Mouse (Mus musculus) ES-Bruce4 (cell line): ENCODE measurements around the gene Scrn3. TPM values are rescaled to one million over a fixed set of nuclear protein-coding genes. Genes with fewer than 3 reads are reported as not detected.

Experiments used
- H3K27ac ChIP-seq: 2 replicates; pipeline ENCODE4 v1.5.1; 2012; ENCODE audit warnings: low read length, inconsistent platforms; ENCODE audit not compliant: insufficient read depth
- H3K27me3 ChIP-seq: 2 replicates; pipeline ENCODE4 v1.6.1; 2012; ENCODE audit warnings: mild to moderate bottlenecking, low read length, inconsistent platforms; ENCODE audit not compliant: control insufficient read depth, poor library complexity, insufficient read depth, severe bottlenecking
- H3K36me3 ChIP-seq: 2 replicates; pipeline ENCODE4 v1.6.1; 2012; ENCODE audit warnings: inconsistent platforms, mild to moderate bottlenecking, low read length, moderate library complexity; ENCODE audit not compliant: control insufficient read depth, poor library complexity, insufficient read depth, severe bottlenecking
- H3K4me1 ChIP-seq: one replicate; pipeline ENCODE4 v1.8.1; 2011; ENCODE audit warnings: low read length; ENCODE audit not compliant: control insufficient read depth, insufficient read depth
- H3K4me3 ChIP-seq: 2 replicates; pipeline ENCODE4 v1.5.1; 2011; ENCODE audit warnings: low read depth, mild to moderate bottlenecking, low read length
- H3K9ac ChIP-seq: 2 replicates; pipeline ENCODE4 v1.6.1; 2012; ENCODE audit warnings: low read depth, mild to moderate bottlenecking, inconsistent platforms; ENCODE audit not compliant: poor library complexity, severe bottlenecking
- H3K9me3 ChIP-seq: replicated peaks from 2 replicates; pipeline ENCODE4 v1.6.1; 2012; ENCODE audit warnings: mild to moderate bottlenecking, low read length, inconsistent platforms; ENCODE audit not compliant: control insufficient read depth, poor library complexity, insufficient read depth, severe bottlenecking
- CTCF ChIP-seq: IDR thresholded peaks from one replicate; pipeline ENCODE4 v1.8.1; 2011; ENCODE audit warnings: low read depth, low read length
- EP300 ChIP-seq: IDR thresholded peaks from 2 replicates; pipeline ENCODE4 v1.6.1; 2011; ENCODE audit warnings: low read depth, low read length; ENCODE audit not compliant: insufficient read depth
- POLR2A ChIP-seq: IDR thresholded peaks from one replicate; pipeline ENCODE4 v1.8.1; 2011; ENCODE audit warnings: low read length; ENCODE audit not compliant: insufficient read depth
- polyA plus RNA-seq: library from polyadenylated mRNA; stranded (reverse); fragments of >200 nt; gene quantifications from 2 replicates; pipeline ENCODE4 v1.2.4, GENCODE M21; 2011; ENCODE audit warnings: low read depth; ENCODE audit not compliant: missing spikeins, insufficient read depth, insufficient read length

The Scrn3 gene
- polyA plus RNA-seq, 1 experiment: 33.5 TPM

DNA sequence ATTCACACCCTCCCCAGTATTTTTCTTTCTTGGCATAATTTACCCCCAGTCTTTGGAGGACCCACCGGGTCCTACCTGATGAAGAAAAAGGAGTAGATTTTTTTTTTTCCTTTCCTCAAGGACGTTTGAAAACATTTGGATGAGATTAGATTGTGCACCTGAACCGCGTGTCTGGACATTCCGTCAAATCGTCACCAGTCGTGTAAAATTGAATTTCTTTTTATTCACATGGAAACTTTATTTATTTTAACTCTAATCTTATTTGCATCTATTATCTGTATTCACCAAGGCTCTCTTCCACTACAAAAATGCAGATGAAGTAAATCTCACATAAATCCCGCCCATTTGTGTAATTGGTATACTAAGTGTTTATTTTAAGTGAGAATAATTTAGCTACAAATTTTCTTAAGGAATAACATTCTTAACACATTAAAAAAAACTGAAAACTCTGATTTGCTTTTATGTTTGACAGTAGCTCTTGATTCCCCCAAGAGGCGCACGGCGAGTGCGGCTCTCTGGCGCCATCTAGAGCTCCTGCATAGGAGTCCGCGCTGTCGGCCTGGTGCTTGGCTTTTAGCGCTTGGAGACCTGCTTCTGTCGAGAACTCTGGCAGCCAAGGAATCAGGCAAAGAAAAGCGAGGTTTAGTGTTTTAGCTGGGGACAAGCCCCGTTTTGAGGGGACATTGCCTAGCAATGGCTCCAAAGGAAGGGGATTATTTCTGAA, 34.1 kb upstream of the Scrn3 start:
- Histone ChIP-seq H3K36me3 (no peaks in the 10 kb centered on the region), H3K4me3 (peak overlapping the region; percentile 45; the same call in 1 of the 2 replicates), H3K4me1 (no peaks in the 10 kb centered on the region), H3K9ac (no peak overlapping the region), H3K27me3 (peaks cover 32% of the 10 kb centered on the region), H3K9me3 (no peaks in the 10 kb centered on the region), H3K27ac (no peak overlapping the region)
- TF ChIP-seq EP300: no peak
- TF ChIP-seq CTCF: peak; percentile 91
- no peak for TF ChIP-seq POLR2A

DNA sequence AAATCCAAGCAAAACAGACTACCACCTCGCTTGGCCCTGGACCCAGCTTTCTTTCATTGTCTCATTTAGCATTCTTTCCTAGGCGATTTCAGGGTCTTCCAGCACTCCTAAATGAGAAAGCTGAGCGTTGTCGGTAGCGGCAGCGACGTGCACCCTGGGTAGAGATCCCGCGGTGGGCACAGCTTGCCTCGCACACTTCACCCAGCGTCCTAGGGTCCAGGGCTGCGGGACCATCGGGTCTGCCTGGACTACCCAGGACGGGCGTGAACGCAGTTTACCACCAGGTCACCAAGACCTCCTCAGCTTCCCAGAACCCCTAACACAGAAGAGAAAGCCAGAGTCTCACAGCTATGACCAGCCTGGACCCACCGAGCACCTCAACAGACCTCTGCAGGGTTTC, 33.5 kb upstream of the Scrn3 start:
- Histone ChIP-seq H3K27ac (no peak overlapping the region), H3K27me3 (peaks cover 26% of the 10 kb centered on the region), H3K4me1 (no peaks in the 10 kb centered on the region), H3K9ac (no peak overlapping the region), H3K9me3 (no peaks in the 10 kb centered on the region), H3K4me3 (peak overlapping the region; percentile 45), H3K36me3 (no peaks in the 10 kb centered on the region)
- TF ChIP-seq POLR2A (no peak), EP300 (no peak), CTCF (no peak)

DNA sequence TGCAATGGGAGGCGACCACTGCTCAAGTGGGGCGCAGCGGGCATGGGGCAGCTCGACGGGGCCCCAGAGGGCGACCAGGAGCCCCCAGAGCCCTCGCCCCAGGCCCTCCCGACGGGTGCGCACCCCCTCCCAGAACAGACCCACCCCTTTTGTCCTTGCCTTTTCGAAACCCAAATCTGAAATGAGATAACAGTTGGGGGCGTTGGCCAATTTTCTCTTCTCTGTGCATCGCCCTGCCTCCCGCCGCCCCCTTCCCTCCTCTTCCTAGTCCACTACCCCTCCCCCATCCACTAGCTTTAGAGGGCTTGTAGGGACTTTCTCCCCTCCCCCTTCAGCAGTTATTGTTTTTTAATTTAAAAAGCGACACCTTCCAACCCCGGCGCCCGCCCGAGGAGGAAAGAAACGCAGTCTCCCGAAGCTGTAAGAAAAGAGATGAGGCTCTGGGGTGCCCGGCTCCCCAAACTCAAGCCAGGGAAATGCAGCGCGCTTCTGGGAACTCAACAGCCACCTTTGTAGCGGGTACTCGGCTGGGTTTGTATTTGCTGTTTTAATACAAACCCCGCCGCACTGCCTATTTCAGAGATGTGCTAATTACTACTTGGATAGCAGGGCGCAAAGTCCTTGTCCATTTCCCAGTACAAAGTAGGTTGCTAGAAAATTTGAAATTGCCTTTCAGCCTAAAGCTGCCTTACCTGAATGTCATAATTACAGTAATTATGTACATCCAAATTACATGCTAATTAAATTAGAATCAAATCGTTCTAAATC, 32.9 kb upstream of the Scrn3 start:
- Histone ChIP-seq H3K27ac (no peak overlapping the region), H3K27me3 (peaks cover 25% of the 10 kb centered on the region)

DNA sequence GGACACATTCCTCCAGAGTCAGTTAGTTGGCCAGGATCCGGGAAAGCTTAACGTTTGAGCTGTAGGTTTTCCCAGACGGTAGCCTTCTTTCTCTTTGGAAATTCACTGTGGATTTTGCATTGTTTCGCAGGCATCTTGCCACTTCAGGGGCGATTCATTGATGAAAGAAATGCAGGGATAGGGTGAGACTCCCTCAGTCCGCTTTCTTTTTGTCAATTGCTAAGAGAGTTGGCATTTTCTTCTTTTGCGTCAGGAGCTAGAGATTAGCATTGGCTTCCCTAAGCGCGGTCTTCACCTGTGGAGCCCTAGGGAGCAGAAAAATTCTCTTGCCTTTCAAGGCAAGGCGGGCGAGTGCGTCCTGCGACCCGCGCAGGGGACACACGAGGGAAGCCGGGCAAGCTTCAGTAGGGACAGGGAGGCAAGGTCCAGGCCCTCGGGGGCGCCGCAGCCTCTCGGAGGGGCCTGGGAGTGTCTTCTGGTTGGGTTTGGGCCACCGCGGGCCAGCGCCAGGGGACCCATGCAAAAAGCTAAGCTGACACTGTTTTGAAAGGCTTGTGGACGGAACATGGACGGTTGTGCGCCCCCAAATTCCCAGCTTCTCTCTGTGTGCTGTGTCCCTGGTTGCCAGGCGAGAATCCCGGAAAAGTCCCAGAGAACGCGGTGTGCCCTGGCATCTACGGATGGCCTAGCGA, 31.9 kb upstream of the Scrn3 start:
- H3K9me3 ChIP-seq: no peaks in the 10 kb centered on the region
- H3K36me3 ChIP-seq: no peaks in the 10 kb centered on the region
- H3K27ac ChIP-seq: no peak overlapping the region
- peak overlapping the region; percentile 22 for H3K4me3 ChIP-seq
- H3K27me3 ChIP-seq: peaks cover 25% of the 10 kb centered on the region
- H3K4me1 ChIP-seq: no peaks in the 10 kb centered on the region
- H3K9ac ChIP-seq: peak overlapping the region; percentile 16; the same call in 1 of the 2 replicates
- no peak for TF ChIP-seq POLR2A

More for the DNA sequence above, 32.9 kb upstream of the Scrn3 start:
- no peaks in the 10 kb centered on the region for H3K36me3 ChIP-seq
- peak overlapping the region; percentile 45 for H3K4me3 ChIP-seq
- H3K9me3 ChIP-seq: no peaks in the 10 kb centered on the region
- no peak overlapping the region for H3K9ac ChIP-seq
- H3K4me1 ChIP-seq: no peaks in the 10 kb centered on the region
- TF ChIP-seq POLR2A (no peak), EP300 (no peak), CTCF (no peak)

DNA sequence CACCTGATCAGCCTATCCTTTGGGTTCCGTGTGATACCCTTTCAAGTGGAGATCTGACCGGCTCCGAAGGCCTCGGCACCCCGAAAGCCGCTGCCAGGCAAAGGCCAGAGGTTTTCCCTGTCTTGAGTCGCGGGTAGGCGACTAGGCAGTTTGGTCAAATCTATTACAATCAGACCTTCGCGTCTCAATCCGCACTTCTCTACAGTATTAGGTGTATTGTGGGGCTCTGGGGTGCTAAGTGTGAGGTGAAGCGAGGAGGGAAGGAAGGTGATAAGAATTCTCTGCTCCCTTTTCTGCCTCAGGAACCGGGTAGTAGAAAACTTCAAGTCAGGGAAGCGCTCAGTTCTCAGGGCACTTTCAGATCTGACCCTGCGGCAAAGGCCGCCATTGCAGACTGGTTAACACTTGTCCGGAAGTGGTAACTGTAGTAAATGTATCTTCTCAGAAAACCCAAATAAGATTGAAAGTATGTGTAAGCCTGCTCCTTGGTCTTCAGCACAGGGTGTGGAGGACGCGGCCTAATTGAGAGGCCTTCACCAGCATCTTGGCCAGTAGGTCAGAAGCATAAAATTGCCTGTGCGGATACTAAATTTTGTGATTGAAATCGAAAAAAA, 31.2 kb upstream of the Scrn3 start:
- Histone ChIP-seq H3K27ac (no peak overlapping the region), H3K4me1 (no peaks in the 10 kb centered on the region), H3K9ac (peak overlapping the region; percentile 16; the same call in 1 of the 2 replicates), H3K27me3 (peaks cover 25% of the 10 kb centered on the region), H3K4me3 (peak overlapping the region; percentile 22), H3K36me3 (no peaks in the 10 kb centered on the region), H3K9me3 (no peaks in the 10 kb centered on the region)
- TF ChIP-seq EP300: no peak
- TF ChIP-seq CTCF: no peak
- TF ChIP-seq POLR2A: no peak
